Mouse (Mus musculus) heart, embryonic 11.5 days (tissue): ENCODE results near the gene Fyn. TPM values are rescaled to one million over a fixed set of nuclear protein-coding genes. Genes with fewer than 3 reads are reported as not detected.

Experiments
- ATAC-seq: fragments of 200-750 bp; cut with Nextera tagmentation; replicated peaks from 2 replicates; pipeline ENCODE4 v1.8.0; 2017; ENCODE audit warnings: moderate library complexity; ENCODE audit not compliant: insufficient number of reproducible peaks, low FRiP score, low TSS enrichment
- H3K27ac ChIP-seq: fragments of 300-500 bp; sonication (generic); 2 replicates; pipeline ENCODE4 v1.5.1; 2014; ENCODE audit warnings: mild to moderate bottlenecking, low read depth, low read length
- H3K27me3 ChIP-seq: fragments of 300-500 bp; sonication (generic); 2 replicates; pipeline ENCODE4 v1.6.1; 2014; ENCODE audit warnings: mild to moderate bottlenecking, low read length, mixed read lengths; ENCODE audit not compliant: control insufficient read depth, insufficient read depth
- H3K36me3 ChIP-seq: fragments of 300-500 bp; sonication (generic); 2 replicates; pipeline ENCODE4 v1.6.1; 2014; ENCODE audit warnings: mild to moderate bottlenecking, low read length, moderate library complexity, mixed read lengths; ENCODE audit not compliant: control insufficient read depth, insufficient read depth
- H3K4me1 ChIP-seq: fragments of 300-500 bp; sonication (generic); 2 replicates; pipeline ENCODE4 v1.6.1; 2014; ENCODE audit warnings: low read length; ENCODE audit not compliant: control insufficient read depth, insufficient read depth
- H3K4me2 ChIP-seq: fragments of 300-500 bp; sonication (generic); 2 replicates; pipeline ENCODE4 v1.6.1; 2014; ENCODE audit warnings: mild to moderate bottlenecking, moderate library complexity
- H3K4me3 ChIP-seq: fragments of 300-500 bp; sonication (generic); 2 replicates; pipeline ENCODE4 v1.5.1; 2014; ENCODE audit warnings: low read depth, low read length
- H3K9ac ChIP-seq: fragments of 300-500 bp; sonication (generic); 2 replicates; pipeline ENCODE4 v1.6.1; 2014; ENCODE audit warnings: mild to moderate bottlenecking, low read depth, low read length, moderate library complexity
- H3K9me3 ChIP-seq: fragments of 300-500 bp; sonication (generic); replicated peaks from 2 replicates; pipeline ENCODE4 v1.6.1; 2016; ENCODE audit warnings: low read length; ENCODE audit not compliant: control insufficient read depth
- WGBS: fragments of 180-500 bp; shearing (Covaris S2); extraction: QIAGEN DNeasy Blood & Tissue Kit; methylation state at CpG from one replicate; pipeline ENCODE4 v1.1.7; 2014; ENCODE audit not compliant: insufficient replicate concordance; 5-methylcytosine and 5-hydroxymethylcytosine counted together
- polyA plus RNA-seq: library from polyadenylated mRNA; unstranded; fragments of >200 nt; fragmentation: Nextera tagmentation; extraction: Ambion mirVana; gene quantifications from 2 replicates; pipeline ENCODE4 v1.2.1, GENCODE M21; 2014

Fyn gene
- polyA plus RNA-seq, 1 experiment from 2014 or later: 17.2 TPM

- peaks cover 25% of the 10 kb centered on the region for H3K4me1 ChIP-seq
- no peak overlapping the region for H3K27ac ChIP-seq
- WGBS: 78% methylated on average over 11 of the region's 11 CpGs
These were observed 154.4 kb downstream of the Fyn start for GRCm38 (mm10) chr10:39522857-39523614.

GRCm38 (mm10) chr10:39524355-39524754 is 155.7 kb downstream of the Fyn start:
- Histone ChIP-seq H3K4me2 (no peak overlapping the region), H3K9ac (no peak overlapping the region), H3K27me3 (no peaks in the 10 kb centered on the region), H3K27ac (no peak overlapping the region), H3K9me3 (no peaks in the 10 kb centered on the region), H3K36me3 (peaks cover 3% of the 10 kb centered on the region; the same call in 1 of the 2 replicates), H3K4me1 (peaks cover 21% of the 10 kb centered on the region), H3K4me3 (no peak overlapping the region)
- peak; percentile 32; the same call in 1 of the 2 replicates for ATAC-seq
- WGBS: 43% methylated on average over 8 of the region's 8 CpGs

More at GRCm38 (mm10) chr10:39522857-39523614, 154.4 kb downstream of the Fyn start:
- no peaks in the 10 kb centered on the region for H3K27me3 ChIP-seq
- H3K9ac ChIP-seq: no peak overlapping the region
- H3K9me3 ChIP-seq: no peaks in the 10 kb centered on the region
- no peak overlapping the region for H3K4me3 ChIP-seq
- ATAC-seq: no peak
- H3K36me3 ChIP-seq: peaks cover 3% of the 10 kb centered on the region; the same call in 1 of the 2 replicates
- no peak overlapping the region for H3K4me2 ChIP-seq

GRCm38 (mm10) chr10:39525431-39525830 is 156.8 kb downstream of the Fyn start:
- whole genome bisulfite sequencing: 89% methylated on average over 13 of the region's 13 CpGs
- H3K4me3 ChIP-seq: no peak overlapping the region
- no peaks in the 10 kb centered on the region for H3K27me3 ChIP-seq
- peaks cover 21% of the 10 kb centered on the region for H3K4me1 ChIP-seq
- no peak overlapping the region for H3K4me2 ChIP-seq
- no peak overlapping the region for H3K9ac ChIP-seq
- no peak for ATAC-seq
- H3K36me3 ChIP-seq: peaks cover 3% of the 10 kb centered on the region; the same call in 1 of the 2 replicates
- no peak overlapping the region for H3K27ac ChIP-seq
- H3K9me3 ChIP-seq: no peaks in the 10 kb centered on the region

- Histone ChIP-seq H3K4me3 (no peak overlapping the region), H3K27me3 (no peaks in the 10 kb centered on the region), H3K4me2 (no peak overlapping the region), H3K9me3 (no peaks in the 10 kb centered on the region), H3K9ac (no peak overlapping the region), H3K36me3 (peaks cover 3% of the 10 kb centered on the region; the same call in 1 of the 2 replicates), H3K4me1 (peaks cover 17% of the 10 kb centered on the region), H3K27ac (no peak overlapping the region)
- WGBS: 10% methylated on average over 4 of the region's 5 CpGs
- ATAC-seq: no peak
These were observed 158.5 kb downstream of the Fyn start for GRCm38 (mm10) chr10:39527113-39527512.

GRCm38 (mm10) chr10:39529179-39529578 is 160.5 kb downstream of the Fyn start:
- no peak overlapping the region for H3K4me3 ChIP-seq
- H3K36me3 ChIP-seq: peaks cover 3% of the 10 kb centered on the region; the same call in 1 of the 2 replicates
- H3K9me3 ChIP-seq: no peaks in the 10 kb centered on the region
- WGBS: 90% methylated on average over 14 of the region's 14 CpGs
- no peak for ATAC-seq
- H3K4me1 ChIP-seq: peaks cover 23% of the 10 kb centered on the region
- H3K4me2 ChIP-seq: no peak overlapping the region
- no peaks in the 10 kb centered on the region for H3K27me3 ChIP-seq
- no peak overlapping the region for H3K9ac ChIP-seq
- no peak overlapping the region for H3K27ac ChIP-seq

GRCm38 (mm10) chr10:39532008-39532740 is 163.5 kb downstream of the Fyn start:
- Histone ChIP-seq H3K9me3 (no peaks in the 10 kb centered on the region), H3K36me3 (no peaks in the 10 kb centered on the region; the same call in 1 of the 2 replicates), H3K4me3 (no peak overlapping the region), H3K4me1 (peaks cover 17% of the 10 kb centered on the region), H3K27me3 (no peaks in the 10 kb centered on the region), H3K4me2 (no peak overlapping the region), H3K9ac (no peak overlapping the region), H3K27ac (no peak overlapping the region)
- ATAC-seq: no peak
- 60% methylated on average over 20 of the region's 20 CpGs for WGBS

GRCm38 (mm10) chr10:39532823-39533222 is 164.2 kb downstream of the Fyn start:
- Histone ChIP-seq H3K4me3 (no peak overlapping the region), H3K36me3 (no peaks in the 10 kb centered on the region; the same call in 1 of the 2 replicates), H3K27ac (no peak overlapping the region), H3K4me2 (no peak overlapping the region), H3K4me1 (peaks cover 17% of the 10 kb centered on the region), H3K9me3 (no peaks in the 10 kb centered on the region), H3K27me3 (no peaks in the 10 kb centered on the region), H3K9ac (no peak overlapping the region)
- ATAC-seq: no peak
- WGBS: 61% methylated on average over 7 of the region's 7 CpGs

- peaks cover 18% of the 10 kb centered on the region for H3K4me1 ChIP-seq
- H3K9ac ChIP-seq: no peak overlapping the region
- H3K4me3 ChIP-seq: no peak overlapping the region
- no peak overlapping the region for H3K4me2 ChIP-seq
- WGBS: 65% methylated on average over 9 of the region's 9 CpGs
- H3K9me3 ChIP-seq: no peaks in the 10 kb centered on the region
- H3K27me3 ChIP-seq: no peaks in the 10 kb centered on the region
- no peak for ATAC-seq
- peak overlapping the region; percentile 29; the same call in 1 of the 2 replicates for H3K27ac ChIP-seq
- H3K36me3 ChIP-seq: no peaks in the 10 kb centered on the region; the same call in 1 of the 2 replicates
These were observed 165.8 kb downstream of the Fyn start for GRCm38 (mm10) chr10:39534324-39535026.
